Mouse (Mus musculus) retina, embryonic 14.5 days (tissue): ENCODE results near the gene B230219D22Rik.
"Not testable (repeated sequence)": the region's sequence is repeated elsewhere in the genome, so short reads cannot be mapped to it uniquely, and the experiment has no call there.

Experiments used
- DNase-seq: peaks from one replicate; pipeline ENCODE4 v3.0.0-alpha.2; 2015; ENCODE audit warnings: low spot score

Gene B230219D22Rik

DNA sequence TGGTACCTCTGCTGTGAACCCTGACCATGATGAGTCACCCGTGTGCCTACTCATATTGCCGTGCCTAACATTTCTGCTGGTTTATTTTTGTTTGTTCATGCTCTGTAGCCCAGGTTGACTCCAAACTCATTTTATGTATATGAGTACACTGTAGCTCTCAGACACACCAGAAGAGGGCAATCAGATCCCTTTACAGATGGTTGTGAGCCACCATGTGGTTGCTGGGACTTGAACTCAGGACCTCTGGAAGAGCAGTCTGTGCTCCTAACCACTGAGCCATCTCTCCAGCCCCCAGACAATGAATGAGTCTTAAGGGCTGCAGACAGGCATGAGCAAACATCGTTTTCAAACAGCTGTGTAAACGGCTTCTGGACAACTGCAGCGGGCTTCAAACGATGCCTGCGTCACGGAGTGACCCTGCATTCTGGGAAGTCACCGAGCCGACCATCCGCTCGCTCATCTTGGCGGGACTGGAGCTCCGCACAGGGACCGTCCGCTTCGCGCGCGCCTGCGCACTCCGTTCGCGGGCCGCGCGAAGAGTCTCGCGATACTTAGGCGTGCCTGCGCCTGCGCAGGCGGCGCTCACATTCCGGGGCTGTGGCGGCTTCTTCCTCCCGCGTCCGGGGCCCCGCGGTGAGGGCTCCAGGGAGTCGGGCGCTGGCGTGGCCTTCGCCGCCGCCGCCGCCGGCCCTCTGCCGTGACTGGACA is at the start of gene B230219D22Rik:
B230219D22Rik (plus strand) TSS at position 590 of the 708 bp plus-strand sequence.
- peak; percentile 96 for DNase-seq

DNA sequence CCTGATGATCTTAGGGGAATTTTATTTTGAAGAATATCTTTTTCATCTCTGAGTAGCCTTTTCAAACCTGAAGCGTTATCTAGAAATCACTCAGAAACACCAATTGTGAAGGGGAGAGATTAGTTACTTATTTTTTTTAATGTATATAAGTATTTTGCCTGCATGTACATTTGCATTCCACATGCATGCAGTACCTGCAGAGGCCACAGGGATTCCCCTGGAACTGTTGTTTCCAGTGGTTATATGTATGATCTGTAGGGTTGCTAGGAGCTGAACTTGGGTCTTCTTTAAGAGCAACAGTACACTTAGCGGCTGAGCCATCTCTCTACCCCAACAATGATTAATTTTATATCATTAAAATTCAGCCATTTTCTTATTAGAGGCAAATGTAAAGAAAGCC is 48.4 kb upstream of the B230219D22Rik start:
- DNase-seq, result peak; percentile 58

DNA sequence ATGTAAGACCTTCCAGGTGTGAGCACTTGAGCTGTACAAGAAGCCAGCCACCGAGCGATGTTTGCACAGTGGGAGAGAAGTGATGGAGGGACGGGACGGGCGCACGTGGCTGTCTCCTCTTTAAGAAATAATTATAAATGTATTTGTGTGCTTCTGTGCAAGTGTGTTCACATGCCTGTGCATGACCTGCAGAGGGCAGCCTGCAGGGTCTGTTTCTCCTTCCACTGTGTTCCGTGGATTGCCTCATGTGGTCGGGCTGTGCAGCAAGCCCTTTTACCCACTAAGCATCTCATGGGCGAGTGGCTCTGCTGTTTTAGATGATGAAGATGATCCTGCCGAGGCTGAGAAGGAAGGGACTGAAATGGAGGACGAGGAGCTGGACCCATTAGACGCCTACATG is 42.8 kb upstream of the B230219D22Rik start:
- DNase-seq, result peak; percentile 4

DNA sequence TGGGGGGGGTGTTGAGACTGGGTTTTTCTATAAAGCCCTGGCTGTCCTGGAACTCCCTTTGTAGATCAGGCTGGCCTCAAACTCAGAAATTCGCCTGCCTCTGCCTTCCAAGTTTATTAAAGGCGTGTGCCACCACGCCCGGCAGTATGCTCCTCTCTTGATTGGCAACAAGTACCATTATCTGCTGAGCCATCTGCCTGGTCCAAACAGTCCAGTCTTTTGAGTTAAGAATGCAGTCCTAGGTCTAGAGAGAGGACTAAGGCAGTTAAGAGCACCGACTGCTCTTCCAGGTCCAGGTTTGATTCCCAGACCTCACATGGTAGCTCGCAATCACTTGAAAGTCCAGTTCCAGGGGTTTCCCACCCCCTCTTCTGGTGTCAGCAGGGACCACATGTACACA is 41.9 kb upstream of the B230219D22Rik start:
- DNase-seq, result no peak

DNA sequence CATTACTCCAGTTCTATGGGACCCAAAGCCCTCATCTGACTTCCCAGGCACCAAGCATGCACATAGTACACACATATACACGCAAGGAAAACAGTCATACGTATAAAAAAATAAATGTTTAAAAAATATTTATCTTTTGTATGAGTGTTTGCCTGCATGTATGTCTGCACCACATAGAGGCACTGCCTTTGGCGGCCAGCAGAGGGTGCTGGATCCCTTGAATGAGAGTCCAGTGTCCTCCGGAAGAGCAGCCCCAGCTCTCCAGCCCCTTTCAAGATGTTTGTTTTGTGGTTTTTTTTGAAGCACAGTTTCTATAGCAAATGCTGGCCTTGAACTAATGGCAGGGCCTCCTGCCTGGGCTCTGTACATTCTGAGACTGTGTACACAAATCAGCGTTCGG is 24.4 kb upstream of the B230219D22Rik start:
- peak; percentile 59 for DNase-seq

DNA sequence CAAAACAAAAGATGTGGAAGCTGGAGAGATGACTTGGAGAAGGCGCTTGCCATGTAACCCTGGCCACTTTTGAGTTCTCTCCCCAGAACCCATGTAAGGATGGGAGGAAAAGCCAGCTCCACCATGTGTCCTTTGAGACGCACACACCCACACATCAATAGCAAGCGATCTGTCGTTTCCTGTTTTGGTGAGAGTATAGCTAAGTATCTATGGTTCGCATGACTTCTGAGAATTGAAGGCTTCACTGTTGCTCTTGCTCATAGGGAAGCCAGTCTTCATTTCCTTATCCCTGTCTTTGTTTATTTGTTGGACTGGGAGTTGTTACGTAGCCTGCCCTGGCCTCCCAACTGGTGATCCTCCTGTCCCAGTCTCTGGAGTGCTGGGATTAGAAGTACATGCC is 20.2 kb upstream of the B230219D22Rik start:
- no peak for DNase-seq

DNA sequence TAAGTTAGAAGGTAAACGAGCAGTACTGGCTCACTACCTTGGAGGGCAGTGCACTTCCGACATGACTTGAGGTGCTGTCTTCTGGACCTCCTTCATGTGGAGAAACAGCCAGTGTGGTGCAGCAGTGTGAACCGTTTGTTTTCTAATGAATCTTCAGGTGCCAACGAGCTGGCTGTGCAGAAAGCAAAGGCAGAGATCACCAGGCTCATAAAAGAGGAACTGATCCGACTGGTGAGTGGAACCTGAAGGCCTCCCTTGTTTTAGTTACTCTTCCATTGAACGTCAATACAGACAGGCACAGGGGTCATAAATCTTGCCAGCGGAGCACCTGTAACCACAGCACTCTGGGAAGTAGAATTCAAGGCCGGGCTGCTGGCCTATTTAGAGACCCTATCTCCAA is 15.6 kb upstream of the B230219D22Rik start:
- DNase-seq, result no peak

DNA sequence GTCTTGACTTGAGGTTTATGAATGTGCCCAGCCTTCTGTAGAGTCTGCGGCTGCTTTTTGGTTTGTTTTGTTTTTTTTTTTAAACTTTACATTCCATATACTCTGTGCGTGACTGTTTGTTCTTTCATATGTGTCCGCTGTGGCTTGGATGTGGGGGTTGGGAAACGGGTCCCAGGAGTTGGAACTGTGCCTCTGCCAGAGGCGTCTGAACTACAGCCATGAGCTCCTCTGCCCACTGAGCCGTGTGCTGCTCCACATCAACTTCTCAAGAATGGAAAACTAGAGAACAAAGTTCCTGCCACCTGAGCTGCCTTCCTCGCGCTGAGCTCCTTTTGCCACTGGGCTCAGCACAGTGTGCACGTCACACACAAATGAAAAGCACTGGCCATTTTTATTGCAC is 10.7 kb upstream of the B230219D22Rik start:
- DNase-seq, result no peak

DNA sequence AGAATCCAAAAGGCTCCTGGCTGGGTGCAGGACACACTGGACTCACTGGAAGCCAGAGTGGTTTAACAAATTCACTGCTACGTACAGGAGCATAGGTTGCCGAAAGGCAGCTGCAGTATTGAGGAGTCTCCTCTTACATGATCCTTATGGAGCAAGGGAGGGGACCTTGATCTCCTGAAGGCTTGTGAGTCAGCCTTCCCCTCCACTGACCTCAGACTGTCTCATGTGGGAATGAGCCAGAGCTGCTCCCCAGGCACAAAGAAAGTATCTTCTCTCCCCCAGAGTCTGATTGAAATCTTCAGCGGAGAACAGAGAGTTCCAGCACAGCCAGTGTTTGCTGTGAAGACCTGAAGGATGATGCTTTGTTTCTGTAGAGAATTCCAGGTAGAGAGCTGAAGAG is 9.3 kb upstream of the B230219D22Rik start:
- DNase-seq, result no peak

DNA sequence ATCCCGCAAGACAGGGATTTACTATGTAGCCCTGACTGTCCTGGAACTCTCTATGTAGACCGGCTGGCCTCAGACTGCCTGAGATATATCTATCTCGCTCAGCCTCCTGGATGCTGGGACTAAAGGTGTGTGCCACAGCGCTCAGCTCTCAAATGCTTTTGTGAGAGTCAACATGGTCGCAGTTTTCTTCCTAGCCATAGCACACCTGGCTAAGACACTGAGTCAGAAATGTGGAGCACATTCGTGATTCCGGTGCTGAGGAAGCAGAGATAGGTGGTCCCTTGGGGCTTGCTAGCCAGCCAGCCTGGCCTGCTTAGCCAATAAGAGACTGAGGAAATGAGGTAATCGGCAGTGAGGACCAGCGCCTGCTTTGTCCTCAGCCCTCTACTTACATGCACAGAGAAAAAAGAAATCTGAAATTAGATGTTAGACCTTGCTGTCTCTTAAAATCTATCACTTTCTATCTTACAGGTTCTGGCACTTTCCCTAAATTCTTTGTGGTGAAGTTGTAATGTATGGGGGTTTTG is 6.8 kb upstream of the B230219D22Rik start:
- peak; percentile 55 for DNase-seq

DNA sequence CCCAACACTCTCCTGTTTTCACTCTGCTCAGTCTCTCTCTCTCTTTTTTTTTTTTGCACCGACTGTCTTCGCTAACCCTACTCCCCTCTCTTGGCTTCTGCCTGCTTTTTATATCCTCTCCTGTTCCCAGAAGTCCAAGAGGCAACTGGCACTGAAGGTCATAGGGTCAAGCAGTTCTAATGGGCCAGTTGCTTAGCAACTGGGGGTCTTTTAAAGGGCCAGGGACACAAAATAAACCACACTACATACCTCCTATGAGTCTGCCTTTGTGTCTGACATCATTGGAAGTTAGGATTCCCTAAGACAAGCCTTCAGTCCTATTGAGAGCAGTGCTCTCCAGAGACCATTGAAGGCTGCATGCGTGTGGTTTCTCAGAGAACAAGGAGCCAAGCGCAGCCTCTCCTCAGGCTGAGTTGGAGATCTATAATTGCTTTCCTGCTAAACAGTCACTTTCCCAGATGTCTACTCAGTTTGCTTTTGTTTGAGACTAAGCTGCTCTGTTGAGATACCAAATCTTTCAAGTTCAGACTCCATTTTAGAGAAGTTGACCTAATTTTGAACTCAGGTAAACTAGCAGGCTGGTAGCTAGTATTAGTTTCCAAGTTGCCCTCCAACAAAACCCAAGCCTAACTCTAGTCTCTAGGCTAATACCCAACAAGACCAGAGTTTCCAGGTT is 4.9 kb upstream of the B230219D22Rik start:
- DNase-seq, result peak; percentile 53

DNA sequence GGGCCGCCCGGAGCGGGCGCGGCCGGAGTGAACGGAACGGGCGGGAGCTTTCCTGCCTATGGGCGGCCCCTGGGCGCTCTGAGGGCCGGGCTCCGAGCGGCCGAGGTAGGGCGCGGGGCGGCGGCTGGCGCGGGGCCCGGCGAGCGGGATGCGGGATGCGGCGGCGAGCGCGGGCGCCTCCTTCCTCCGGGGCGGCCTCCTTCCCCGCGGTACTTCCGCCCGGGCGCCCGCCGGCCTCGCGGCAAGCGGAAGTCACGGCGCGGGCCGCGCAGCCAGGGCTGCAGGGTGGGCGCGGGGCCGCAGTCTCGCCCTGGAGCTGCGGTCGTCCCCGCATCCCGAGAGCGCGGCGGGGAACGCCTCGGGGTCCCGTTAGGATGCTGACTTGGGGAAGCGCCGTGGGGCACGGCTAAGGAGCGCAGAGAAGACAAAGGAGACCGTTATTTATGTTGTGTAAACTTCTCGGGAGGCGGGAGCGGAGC is 358 bp downstream of the B230219D22Rik start:
- peak; percentile 52 for DNase-seq

DNA sequence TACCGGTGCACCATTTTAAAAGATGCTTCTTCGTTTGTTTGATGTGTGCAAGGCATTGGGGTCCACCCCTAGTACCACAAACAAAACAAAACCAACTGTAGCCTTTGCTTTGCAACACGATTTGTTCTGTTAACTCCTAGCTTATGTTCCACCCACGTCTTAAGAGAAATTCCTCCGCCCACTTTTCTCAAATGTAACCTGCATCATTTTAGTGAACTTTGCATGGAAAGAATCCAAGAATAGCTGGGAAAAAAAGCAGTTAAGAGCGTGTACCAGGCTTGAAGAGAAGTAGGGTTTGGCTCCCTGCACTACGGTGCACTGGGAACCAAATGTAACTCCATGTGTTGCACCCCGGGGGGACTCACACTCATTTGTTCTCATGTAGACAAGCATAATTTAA is 1.2 kb downstream of the B230219D22Rik start:
- peak; percentile 17 for DNase-seq

DNA sequence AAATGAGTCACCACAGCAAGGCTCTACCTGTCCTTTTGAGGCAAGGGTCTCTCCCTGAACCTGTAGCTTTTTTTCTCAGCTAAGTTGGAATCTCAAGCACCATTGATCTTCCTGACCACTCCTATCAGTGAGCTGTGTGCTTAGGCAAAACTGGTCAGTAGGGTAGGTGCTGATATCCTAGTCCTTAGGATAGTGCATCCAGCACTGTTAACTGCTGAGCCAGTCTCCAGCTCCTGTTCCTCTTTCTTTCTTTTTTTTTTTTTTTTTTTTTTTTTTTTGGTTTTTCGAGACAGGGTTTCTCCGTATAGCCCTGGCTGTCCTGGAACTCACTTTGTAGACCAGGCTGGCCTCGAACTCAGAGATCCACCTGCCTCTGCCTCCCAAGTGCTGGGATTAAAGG is 3.1 kb downstream of the B230219D22Rik start:
- DNase-seq, result not testable (repeated sequence)

DNA sequence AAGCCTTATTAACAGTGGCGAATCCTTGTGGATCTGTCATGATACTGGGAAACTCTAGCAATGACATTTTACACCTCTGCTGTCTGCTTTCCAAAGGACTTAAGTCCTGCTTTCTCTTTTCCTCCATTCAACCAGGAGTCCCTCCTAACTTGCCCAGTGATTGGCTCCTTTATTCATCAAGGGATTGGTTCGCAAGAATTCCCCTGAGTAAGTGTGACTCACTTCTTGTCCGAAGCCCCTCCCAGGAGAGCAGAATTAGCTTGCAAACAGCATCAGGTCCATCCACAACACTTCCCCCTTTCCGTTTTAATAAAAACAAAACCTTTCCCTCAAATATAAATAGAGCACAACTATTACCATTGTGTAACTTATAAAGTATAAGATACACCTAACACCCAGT is 11.4 kb downstream of the B230219D22Rik start:
- no peak for DNase-seq

DNA sequence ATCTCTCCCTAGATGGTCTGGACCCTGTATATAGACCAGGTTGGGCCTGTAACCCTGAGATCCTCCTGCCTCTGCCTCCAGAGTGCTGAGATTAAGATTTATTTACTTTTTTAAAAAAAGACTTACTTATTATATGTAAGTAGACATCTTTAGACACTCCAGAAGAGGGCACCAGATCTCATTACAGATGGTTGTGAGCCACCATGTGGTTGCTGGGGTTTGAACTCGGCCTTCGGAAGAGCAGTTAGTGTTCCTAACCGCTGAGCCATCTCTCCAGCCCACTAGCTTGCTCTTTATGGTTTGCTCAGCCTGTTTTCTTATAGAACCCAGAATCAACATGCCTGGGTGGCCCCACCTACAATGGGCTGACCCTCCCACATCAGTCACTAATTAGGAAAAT is 19.9 kb downstream of the B230219D22Rik start:
- no peak for DNase-seq

DNA sequence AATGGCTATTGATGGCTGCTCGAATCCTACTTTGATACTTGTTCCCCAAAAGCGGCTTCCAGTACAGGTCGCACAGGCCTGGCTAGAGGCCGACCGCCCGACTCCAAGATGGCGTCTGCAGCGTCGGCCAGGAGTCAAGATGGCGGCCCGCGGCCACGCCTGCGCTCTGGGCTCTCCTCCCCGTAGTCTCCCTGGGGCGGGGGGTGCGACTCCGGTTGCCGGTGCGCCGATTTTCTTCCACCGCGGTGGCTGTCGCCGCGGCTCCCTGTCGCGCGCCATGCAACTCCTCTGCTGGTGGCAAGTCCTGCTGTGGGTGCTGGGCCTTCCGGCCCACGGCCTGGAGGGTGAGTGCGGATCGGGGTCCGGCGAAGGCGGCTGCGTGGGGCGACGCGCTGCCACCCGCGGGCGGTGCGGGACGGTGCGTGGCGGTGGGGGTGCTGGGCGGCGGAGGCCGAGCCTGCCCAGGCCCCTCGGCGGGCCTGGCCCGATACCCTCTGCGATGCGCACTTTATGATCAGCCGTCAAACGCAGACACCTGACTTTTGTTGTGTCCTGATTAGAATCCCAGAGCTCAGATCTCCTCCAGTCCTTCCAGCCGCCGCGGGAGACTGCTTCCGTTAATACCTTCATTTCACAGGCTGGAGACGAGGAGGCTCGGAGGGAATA is 21.7 kb downstream of the B230219D22Rik start, which contains the start of gene Txndc15:
Txndc15 (plus strand) TSS at position 150 of the 666 bp plus-strand sequence.
- peak; percentile 92 for DNase-seq

DNA sequence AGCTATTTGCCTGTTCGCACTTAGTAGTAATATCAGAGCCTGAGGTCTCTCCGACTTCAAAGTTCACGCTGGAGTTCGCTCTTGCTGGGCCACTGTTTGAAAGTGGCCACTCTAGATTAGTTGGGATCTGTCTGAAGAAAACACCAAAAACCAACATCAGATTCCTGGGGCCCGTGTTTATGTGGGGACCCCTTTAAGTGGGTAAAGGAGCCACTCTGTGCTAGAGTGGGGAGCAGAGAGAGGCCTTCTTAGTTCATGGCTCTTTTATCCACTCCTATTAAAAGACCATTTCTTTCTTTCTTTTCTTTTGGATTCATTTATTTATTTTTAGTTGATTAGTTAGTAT is 22.2 kb downstream of the B230219D22Rik start:
- DNase-seq, result no peak

DNA sequence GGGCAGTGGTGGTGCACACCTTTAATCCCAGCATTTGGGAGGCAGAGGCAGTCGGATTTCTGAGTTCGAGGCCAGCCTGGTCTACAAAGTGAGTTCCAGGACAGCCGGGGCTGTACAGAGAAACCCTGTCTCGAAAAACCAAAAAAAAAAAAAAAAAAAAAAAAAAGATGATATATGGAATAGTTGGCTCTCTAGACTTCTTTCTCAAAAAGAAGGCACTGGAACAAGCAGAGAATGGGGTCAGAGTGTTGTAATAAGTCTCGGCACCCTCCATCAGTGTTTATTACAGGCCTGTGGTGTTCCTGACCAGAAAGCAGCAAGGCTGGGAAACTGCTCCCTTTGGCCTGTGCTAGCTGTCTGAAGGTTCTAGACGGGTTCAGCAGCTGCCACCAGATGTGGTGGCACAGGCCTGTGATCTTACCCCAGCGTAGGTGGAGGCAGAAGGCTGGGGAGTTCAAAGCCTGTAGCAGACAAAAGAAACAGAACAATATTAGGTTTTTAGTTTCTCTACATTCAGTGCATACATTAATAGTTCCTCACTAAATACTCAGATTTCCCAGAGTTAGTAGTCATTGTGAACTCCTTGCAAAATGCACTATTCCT is 23.1 kb downstream of the B230219D22Rik start:
- DNase-seq, result no peak

DNA sequence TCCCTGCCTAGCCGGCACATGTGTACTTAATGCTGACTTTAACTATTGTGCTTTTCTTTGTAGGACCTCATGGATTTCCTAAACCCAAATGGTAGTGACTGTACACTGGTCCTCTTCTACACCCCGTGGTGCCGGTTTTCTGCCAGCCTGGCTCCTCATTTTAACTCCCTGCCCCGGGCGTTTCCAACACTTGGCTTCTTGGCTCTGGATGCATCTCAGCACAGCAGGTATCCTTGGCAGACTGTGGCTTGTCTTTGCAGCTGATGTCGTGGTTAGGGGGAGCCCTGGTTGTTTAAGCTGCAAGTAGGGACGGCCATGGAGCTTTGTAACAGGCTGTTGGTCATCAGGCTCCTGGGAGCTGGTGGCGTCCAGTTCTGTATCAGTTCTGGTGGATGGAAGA is 28.6 kb downstream of the B230219D22Rik start:
- no peak for DNase-seq

DNA sequence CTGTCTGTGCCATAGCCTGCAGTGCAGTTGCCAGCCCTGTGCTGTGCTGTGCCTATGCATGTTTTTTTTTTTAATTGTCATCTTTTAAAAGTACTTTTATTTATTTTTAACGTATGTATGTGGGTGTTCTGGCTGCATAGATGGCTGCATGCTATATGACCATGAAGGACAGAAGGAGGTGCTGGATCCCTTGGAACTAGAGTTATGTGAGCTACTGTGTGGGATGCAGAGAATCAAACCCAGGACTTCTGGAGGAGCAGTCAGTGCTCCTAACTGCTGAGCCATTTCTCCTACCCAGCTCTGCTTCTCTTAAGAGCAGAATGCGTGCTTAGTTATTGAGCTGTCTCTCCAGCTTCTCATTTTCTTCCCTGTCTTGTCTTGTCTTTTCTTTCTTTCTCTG is 29.1 kb downstream of the B230219D22Rik start:
- no peak for DNase-seq

DNA sequence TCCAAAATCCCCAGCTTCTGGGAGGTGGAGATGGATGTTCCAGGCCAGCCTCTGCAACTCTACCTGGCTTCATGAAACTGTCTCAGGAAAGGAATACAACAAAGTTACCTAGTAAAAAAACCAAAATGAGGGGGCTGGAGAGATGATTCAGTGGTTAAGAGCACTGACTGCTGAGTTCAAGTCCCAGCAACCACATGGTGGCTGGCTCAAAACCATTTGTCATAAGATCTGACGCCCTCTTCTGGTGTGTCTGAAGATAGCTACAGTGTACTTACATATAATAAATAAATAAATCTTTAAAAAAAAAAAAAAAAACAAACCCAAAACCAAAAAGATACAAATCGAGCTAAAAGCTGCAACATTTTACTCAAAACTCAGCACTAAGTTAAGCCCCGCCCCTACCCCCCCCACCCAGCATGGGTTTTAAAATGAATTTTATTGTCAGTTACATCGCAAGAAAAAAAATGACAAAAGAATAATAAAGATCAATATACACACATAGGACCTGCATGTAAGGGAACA is 33.7 kb downstream of the B230219D22Rik start:
- DNase-seq, result peak; percentile 45
